Mouse (Mus musculus) spleen, postnatal 4 days (tissue): Measurements from ENCODE around the gene Actg1.
"Not testable (repeated sequence)": the region's sequence is repeated elsewhere in the genome, so short reads cannot be mapped to it uniquely, and the experiment has no call there.

Source experiments
- DNase-seq, 2 experiments: peaks; one replicate each; pipeline ENCODE4 v3.0.0; 2022; ENCODE audit warnings: low spot score in 2 of 2

The Actg1 gene

DNA sequence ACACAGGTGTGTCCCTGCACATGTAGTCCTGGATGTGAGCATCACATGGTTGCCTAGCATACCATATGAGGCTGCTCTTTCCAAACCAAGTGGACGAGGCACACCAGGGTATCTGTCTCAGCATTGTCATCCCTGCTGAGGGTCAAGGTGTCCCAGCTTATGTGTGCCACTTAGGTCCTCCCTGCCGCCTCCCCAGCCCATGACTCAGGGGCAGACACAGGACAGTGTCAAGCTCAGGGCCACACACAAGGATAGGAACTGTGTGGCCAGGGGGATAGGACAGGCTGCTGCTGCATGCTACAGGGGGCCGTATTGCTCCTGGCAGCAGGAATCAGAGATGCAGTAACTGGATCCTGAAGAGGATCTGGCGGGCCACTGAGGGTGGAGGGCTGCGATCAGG is 12.4 kb upstream of the Actg1 start:
- no peak for DNase-seq

DNA sequence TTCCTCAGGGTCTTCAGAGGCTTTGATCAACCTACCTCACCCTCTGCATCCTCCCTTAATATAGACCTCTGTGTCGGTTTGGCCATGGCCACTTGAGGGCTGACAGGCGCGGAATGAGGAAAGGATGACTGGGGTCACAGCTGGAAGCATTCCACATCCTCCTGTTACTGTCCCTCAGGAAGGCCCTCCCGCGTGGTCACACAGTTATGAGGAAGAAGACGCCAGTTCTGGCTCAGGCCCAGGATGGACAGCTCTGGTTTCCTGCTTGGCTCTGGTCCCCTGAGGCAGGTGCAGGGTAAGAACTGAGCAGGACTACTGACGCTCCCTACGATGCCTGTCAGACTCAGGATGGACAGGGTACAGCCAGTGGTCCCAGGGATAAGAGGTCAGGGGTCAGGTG is 11.7 kb upstream of the Actg1 start:
- DNase-seq: no peak

DNA sequence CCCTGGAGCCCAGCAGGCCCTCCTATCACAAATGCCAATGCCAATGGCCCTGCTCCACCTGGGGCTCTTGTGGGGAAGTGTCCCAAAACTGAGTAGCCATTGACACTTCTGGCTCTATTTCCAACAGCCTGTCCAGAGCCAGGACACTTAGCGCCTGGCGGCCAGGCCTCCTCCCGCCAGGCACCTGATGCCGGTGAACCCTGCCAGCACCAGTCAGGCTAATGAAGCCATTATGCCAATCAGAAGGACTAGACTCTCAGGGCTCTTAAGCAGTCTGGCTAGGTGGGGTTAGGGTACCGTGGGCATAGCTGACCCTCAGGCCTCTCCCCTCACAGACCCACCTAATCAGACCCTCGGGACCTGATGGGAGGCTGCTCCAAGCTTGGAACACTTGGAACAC is 11.0 kb upstream of the Actg1 start:
- DNase-seq: no peak

DNA sequence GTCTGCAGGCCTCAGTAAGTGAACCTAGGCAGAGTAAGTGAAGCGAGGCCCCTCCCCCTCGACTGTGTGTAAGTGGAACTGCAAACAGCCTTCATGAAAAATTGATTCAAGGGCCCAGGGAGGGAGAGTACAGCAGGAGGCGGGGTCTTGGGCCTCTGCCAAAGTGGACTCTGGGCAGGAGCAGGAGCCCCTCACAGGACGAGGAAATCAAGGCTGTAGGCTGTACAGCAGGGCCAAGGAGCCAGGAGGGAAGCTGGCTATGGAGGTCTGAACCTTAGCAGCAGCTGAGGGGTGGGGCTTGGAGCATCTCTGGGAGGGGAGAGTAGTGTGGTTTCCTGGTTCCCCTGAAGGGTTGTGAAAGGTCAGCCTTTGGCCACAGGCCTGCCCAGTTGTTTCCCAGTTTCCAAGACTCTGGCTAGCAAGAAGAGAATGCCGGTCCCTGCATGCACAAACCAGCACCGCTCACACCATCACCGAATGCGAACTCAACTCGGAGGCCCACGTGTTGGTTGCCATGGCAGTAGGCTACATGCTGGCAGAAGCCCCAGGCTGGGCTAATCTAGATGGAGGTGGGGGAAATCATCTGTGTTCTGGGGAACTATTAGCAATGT is 9.6 kb upstream of the Actg1 start:
- no peak for DNase-seq

GRCm38 (mm10) chr11:120356900-120357299 is 8.6 kb upstream of the Actg1 start:
- DNase-seq: no peak

- DNase-seq: no peak
These were observed 8.0 kb upstream of the Actg1 start for GRCm38 (mm10) chr11:120356319-120356840.

GRCm38 (mm10) chr11:120355277-120356039 is 7.1 kb upstream of the Actg1 start:
- no peak for DNase-seq

- no peak for DNase-seq
These were observed 6.2 kb upstream of the Actg1 start for GRCm38 (mm10) chr11:120354304-120355276.

DNA sequence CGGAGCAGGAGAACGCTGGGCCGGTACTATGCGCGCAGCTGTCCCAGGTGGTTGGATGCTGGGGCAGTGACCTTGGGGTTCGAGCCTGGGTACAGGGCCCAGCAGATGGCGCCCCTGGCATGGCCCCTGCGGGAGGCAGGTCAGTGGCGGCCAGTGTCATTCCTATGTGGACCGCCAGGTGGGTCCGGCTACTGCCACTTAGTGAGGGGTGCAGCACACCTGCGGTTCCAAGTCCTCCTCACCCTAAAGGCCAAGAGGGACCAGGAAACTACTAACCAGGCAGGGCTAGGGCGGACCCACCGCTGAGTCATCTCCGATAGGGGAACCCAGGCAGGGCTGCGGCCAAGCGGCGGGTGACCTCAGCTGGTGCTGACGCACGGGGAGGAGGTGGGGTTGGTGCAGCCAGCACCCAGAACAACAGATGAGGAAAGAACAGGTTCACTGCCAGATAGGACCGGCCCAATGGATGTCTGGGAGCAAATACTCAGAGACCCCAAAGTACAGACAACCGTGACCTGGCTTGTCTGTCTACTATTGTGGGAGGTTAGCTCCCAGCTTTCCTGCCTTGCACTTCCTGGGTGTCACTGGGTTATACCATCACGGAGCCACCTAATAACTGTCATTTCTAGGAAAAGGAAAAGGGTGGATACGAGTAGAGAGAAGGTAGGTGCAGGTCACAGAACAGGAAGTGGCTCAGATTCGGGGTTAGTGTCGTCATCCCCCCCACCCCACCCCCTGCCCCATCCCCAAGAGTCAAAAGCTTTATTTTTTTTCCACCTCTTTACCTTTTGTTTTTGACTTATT is 5.4 kb upstream of the Actg1 start:
- DNase-seq: peak; percentile 90 to 96

GRCm38 (mm10) chr11:120352571-120353290 is 4.4 kb upstream of the Actg1 start:
- DNase-seq: no peak

DNA sequence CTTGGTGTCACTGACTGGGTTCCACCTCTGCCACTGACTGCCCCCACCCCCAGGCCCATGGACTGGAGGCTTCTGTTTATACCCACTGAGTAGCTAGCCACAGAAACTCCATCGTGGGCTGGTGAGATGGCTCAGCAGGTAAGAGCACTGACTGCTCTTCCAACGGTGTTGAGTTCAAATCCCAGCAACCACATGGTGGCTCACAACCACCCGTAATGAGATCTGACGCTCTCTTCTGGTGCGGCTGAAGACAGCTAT is 3.7 kb upstream of the Actg1 start:
- not testable (repeated sequence) for DNase-seq

DNA sequence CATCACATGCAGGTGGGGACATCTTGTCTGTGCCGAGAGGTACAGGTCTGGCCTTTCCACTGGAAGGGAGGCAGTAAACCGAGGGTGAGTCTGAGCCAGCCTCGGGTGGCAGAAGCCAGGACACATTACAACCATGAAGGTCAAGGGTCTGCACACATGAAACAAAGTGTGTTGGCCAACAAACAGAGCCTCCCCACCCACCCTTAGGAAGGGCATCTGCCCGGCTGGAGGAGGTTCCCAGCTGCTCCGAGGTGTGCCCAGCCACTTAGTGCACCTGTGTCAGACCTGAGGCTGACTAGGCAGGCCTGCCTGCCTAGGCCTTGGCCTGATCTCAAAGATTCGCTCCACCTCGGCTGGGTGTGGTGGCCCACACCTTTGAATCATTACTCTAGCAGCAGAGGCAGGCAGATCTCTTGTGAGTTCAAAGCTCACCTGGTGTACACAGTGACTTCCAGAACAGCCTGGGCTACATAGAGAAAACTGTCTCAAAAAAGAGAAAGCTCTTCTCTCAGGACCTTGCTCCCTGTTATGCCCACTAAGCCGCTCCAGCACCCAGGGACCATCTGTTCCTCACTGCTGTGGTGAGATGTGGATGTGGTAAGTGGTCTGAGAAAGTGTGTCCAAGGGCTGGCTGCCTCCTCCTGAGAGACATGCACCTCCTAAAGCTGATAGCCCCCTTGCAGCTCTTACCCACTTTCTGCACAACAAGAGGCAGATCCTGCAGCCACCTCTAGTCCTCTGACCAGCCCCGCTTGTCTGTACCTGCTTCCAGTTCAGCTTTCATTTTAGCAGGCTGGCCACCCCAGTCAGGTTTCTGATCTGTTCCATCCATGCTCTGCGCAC is 3.1 kb upstream of the Actg1 start:
- DNase-seq: no peak

DNA sequence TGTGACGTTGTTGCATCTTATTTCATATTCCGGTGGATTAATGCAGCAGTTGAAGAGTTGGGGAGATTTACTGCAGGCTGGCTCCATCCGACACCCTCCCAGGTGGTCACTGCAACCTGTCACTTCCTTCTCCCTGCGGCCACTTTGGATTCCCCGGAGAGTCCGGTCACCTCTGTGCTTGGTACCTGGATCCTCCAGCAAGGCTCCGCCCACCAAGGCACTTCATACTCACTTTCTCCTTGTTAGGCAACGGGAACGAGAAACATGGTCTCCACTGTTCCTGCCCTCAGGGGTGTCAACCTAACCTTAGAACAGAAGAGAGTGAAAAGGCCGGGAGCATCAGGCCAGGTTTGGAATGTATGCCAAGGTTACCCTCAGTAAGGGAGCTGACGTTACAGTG is 2.4 kb upstream of the Actg1 start:
- no peak for DNase-seq

DNA sequence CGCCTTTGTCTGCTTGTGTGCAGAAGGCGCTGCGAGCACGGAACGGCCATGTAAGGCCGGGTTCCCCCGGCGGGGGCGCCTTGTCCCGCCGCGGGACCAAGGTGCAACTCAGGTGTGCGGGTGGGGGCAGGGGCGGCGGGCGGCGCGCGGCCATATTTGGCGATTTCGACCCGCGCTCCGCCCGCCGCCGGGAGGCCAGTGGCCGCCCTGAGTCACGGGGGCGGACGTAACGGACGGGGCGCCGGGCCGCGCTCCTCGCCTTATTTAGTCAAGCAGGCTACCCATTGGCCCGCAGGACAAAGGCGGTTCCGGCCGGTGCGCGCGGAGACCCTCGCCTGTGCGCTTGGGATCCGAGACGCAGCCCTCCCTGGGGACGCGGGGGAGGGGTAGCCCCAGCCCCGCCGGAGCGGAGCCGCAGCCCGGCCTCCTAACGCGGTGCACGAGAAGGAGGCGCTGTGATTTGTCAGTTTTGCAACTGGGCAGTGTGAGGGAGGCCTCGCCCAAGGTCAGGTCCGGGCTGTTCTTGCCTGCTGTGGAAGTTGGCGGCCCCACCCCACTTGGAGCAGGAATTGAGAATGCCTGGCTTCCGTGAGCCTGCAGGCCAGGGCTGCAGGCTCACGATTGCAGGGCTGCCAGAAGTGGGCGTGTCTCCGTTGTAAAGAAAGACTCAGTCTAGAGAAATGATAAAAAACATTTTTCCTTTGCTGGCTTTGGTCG is 1.8 kb upstream of the Actg1 start:
- DNase-seq: peak; percentile 79 to 88

- peak in 1 of 2 experiments; percentile 76 for DNase-seq
These were observed 1.1 kb upstream of the Actg1 start for GRCm38 (mm10) chr11:120349371-120349985.

DNA sequence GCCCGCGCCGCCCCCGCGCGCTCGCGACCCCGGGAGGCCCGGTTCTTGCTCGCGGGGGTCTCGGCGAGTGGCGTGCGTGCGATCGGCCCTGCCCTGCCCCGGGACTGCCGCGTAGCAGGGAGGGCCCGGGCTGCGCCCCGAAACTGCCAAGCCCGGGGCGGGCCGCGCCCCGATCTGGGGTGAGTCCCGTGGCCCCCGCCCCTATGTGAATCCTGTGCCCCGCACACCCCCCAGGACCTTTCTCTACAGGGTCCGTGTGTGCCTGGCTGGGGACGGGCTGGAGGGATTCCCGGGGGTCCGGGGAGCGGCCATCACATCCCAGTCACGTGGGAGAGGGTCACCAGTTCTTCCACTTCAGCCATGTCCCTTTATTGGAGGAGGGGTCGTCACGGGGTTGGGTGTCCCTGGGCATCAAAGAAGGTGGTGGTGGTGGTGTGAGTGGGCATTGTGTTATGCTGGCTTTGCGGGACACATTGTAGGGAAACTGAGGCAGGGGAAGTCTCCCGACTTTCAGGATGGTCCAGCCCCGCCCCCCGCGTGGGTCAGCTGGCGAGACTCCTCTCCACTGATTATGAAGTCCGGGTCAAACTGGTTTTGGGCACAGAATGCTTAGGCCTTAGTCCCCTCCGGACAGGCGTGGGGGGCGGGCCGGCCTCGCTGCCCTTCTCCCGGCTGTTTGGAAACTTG is 485 bp upstream of the Actg1 start:
- peak; percentile 51 to 82 for DNase-seq

DNA sequence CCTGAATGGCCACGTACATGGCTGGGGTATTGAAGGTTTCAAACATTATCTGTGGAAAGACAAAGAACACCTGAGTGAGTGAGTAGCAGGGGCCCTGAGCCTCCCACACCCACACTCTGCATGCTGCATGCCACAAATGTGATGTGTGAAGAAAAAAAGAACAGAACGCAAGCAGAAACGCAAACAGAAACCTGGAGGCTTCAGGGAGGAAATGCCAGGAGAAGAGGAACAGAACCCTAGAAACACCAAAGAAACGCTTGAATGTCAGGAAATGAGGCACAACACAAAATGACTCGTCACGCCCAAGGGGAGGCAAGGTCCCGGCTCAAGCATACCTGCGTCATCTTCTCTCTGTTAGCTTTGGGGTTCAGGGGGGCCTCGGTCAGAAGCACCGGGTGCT is 1.0 kb downstream of the Actg1 start:
- DNase-seq: peak; percentile 24 to 65

GRCm38 (mm10) chr11:120346383-120347034 is 1.8 kb downstream of the Actg1 start:
- DNase-seq: peak; percentile 12 to 55
